Mouse (Mus musculus): ENCODE measurements around the gene Ptpn14. TPM values are rescaled to one million over a fixed set of nuclear protein-coding genes. Genes with fewer than 3 reads are reported as not detected.

Gene Ptpn14
- polyA plus RNA-seq, 1 experiment from 2014 or later: 0.92 TPM

DNA sequence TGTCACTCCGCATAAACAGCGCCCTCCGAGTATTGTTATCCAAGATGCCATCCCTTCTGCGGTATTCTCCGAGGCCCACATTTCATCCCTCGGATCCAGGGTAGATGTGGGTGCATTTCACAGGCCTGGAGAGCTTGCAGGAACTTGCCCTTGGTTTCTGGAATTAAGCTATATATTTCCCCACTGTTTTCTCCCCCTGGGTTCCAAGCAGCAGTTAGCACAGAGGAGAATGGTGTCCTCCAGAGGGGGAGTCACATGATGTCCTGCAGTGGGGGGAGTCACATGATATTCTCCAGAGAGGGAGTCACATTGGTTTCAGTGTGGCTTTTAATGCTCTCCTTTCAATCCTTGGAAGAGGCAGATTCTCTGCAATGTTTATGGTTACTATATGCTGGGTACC lies 130.3 kb downstream of the Ptpn14 start:
- ATAC-seq (ENCODE audit: low read depth): 0 out of 2 replicates have a peak, but pooled peaks have one; percentile 4
- H3K36me3 ChIP-seq (ENCODE audit: control insufficient read depth, insufficient read depth, low read length): no peaks in the 10 kb centered on the region
- no peak overlapping the region for H3K4me2 ChIP-seq (ENCODE audit: low read depth, low read length)
- no peaks in the 10 kb centered on the region for H3K4me1 ChIP-seq (ENCODE audit: control insufficient read depth, insufficient read depth, low read length)
- no peak overlapping the region for H3K4me3 ChIP-seq (ENCODE audit: low read depth, low read length)
- no peak overlapping the region for H3K27ac ChIP-seq (ENCODE audit: low read depth, low read length)
- H3K27me3 ChIP-seq (ENCODE audit: control insufficient read depth, insufficient read depth, low read length): no peaks in the 10 kb centered on the region
- no peaks in the 10 kb centered on the region for H3K9me3 ChIP-seq (ENCODE audit: control insufficient read depth, low read length)
- 33% methylated on average over 6 of the region's 6 CpGs for WGBS
- H3K9ac ChIP-seq (replicated peaks; ENCODE audit: low read depth, low read length): no peak overlapping the region

- Histone ChIP-seq H3K36me3 (ENCODE audit: control insufficient read depth, insufficient read depth, low read length) (no peaks in the 10 kb centered on the region), H3K4me2 (ENCODE audit: low read depth, low read length) (no peak overlapping the region), H3K4me3 (ENCODE audit: low read depth, low read length) (no peak overlapping the region), H3K27ac (ENCODE audit: low read depth, low read length) (no peak overlapping the region), H3K27me3 (ENCODE audit: control insufficient read depth, insufficient read depth, low read length) (no peaks in the 10 kb centered on the region), H3K9me3 (ENCODE audit: control insufficient read depth, low read length) (no peaks in the 10 kb centered on the region), H3K4me1 (ENCODE audit: control insufficient read depth, insufficient read depth, low read length) (no peaks in the 10 kb centered on the region), H3K9ac (replicated peaks; ENCODE audit: low read depth, low read length) (no peak overlapping the region)
- 89% methylated on average over 17 of the region's 17 CpGs for WGBS
- ATAC-seq (ENCODE audit: low read depth): no peak
Measured at GRCm38 (mm10) chr1:189860112-189860941, 132.3 kb downstream of the Ptpn14 start.

DNA sequence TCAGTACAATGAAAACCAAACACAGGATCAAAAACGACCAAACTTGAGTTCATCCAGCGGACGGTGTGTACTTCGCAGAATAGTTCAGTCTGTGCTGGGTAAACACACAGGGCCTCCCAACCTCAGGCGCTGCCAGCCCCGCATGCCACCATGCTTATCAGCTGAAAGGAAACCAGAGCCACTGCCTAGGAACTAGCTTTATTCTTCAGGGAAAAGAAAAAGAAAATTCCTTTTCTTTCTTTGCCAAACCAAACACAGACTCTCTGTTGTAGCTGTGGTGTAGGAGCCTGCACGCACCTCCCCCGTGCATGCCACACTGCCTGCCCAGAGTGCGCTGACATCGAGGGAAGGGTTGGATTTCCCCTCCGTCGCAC lies 132.9 kb downstream of the Ptpn14 start:
- no peak overlapping the region for H3K9ac ChIP-seq (replicated peaks; ENCODE audit: low read depth, low read length)
- H3K36me3 ChIP-seq (ENCODE audit: control insufficient read depth, insufficient read depth, low read length): no peaks in the 10 kb centered on the region
- no peak overlapping the region for H3K4me3 ChIP-seq (ENCODE audit: low read depth, low read length)
- H3K4me2 ChIP-seq (ENCODE audit: low read depth, low read length): no peak overlapping the region
- no peak overlapping the region for H3K27ac ChIP-seq (ENCODE audit: low read depth, low read length)
- 78% methylated on average over 12 of the region's 12 CpGs for WGBS
- no peaks in the 10 kb centered on the region for H3K9me3 ChIP-seq (ENCODE audit: control insufficient read depth, low read length)
- no peaks in the 10 kb centered on the region for H3K4me1 ChIP-seq (ENCODE audit: control insufficient read depth, insufficient read depth, low read length)
- H3K27me3 ChIP-seq (ENCODE audit: control insufficient read depth, insufficient read depth, low read length): no peaks in the 10 kb centered on the region
- no peak for ATAC-seq (ENCODE audit: low read depth)

GRCm38 (mm10) chr1:189863727-189864126 lies 135.7 kb downstream of the Ptpn14 start:
- H3K9ac ChIP-seq (replicated peaks; ENCODE audit: low read depth, low read length): no peak overlapping the region
- H3K9me3 ChIP-seq (ENCODE audit: control insufficient read depth, low read length): no peaks in the 10 kb centered on the region
- WGBS: 92% methylated on average over 3 of the region's 3 CpGs
- H3K27me3 ChIP-seq (ENCODE audit: control insufficient read depth, insufficient read depth, low read length): no peaks in the 10 kb centered on the region
- H3K4me2 ChIP-seq (ENCODE audit: low read depth, low read length): no peak overlapping the region
- H3K4me3 ChIP-seq (ENCODE audit: low read depth, low read length): no peak overlapping the region
- H3K4me1 ChIP-seq (ENCODE audit: control insufficient read depth, insufficient read depth, low read length): no peaks in the 10 kb centered on the region
- no peak overlapping the region for H3K27ac ChIP-seq (ENCODE audit: low read depth, low read length)
- ATAC-seq (ENCODE audit: low read depth): no peak
- H3K36me3 ChIP-seq (ENCODE audit: control insufficient read depth, insufficient read depth, low read length): no peaks in the 10 kb centered on the region

- H3K9me3 ChIP-seq (ENCODE audit: control insufficient read depth, low read length): no peaks in the 10 kb centered on the region
- WGBS: 78% methylated on average over 9 of the region's 9 CpGs
- no peak for ATAC-seq (ENCODE audit: low read depth)
- no peak overlapping the region for H3K9ac ChIP-seq (replicated peaks; ENCODE audit: low read depth, low read length)
- no peaks in the 10 kb centered on the region for H3K36me3 ChIP-seq (ENCODE audit: control insufficient read depth, insufficient read depth, low read length)
- H3K4me1 ChIP-seq (ENCODE audit: control insufficient read depth, insufficient read depth, low read length): no peaks in the 10 kb centered on the region
- no peaks in the 10 kb centered on the region for H3K27me3 ChIP-seq (ENCODE audit: control insufficient read depth, insufficient read depth, low read length)
- H3K27ac ChIP-seq (ENCODE audit: low read depth, low read length): no peak overlapping the region
- no peak overlapping the region for H3K4me2 ChIP-seq (ENCODE audit: low read depth, low read length)
- no peak overlapping the region for H3K4me3 ChIP-seq (ENCODE audit: low read depth, low read length)
Measured at GRCm38 (mm10) chr1:189864301-189864700, 136.2 kb downstream of the Ptpn14 start.

DNA sequence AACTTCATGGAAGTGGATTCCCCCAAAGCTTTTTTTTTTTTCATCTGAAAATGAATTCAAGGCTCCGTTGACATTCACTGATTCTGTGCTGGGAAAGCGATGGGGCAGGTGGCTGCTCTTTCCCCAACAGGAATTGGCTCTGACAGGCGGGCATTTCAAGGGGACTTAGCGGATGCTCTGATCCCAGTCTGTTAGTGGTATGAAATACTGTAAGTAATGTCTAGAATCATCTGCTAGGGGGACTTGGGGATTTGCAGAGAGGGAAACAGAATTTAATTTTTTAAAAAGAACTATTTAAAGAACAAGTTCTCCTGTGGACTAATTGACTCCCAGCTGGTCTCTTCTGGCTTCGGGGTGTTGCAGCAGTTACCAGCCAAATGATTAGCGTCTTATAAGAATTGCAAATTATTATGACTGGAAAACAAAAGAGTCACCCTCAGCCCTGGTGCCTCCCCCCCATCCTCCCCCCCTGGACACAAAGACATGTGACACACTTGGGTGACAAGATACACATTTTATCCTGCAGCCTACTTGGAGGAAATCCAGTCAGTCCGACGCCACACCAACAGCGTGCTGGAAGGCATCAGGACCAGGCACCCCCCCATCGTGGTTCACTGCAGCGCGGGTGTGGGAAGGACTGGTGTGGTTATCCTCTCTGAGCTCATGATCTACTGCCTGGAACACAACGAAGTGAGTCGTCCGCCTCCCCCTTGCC lies 136.9 kb downstream of the Ptpn14 start:
- no peaks in the 10 kb centered on the region for H3K36me3 ChIP-seq (ENCODE audit: control insufficient read depth, insufficient read depth, low read length)
- 0 out of 2 replicates have a peak overlapping the region, but pooled peaks have one; percentile 10 for H3K27ac ChIP-seq (ENCODE audit: low read depth, low read length)
- 49% methylated on average over 15 of the region's 15 CpGs for WGBS
- ATAC-seq (ENCODE audit: low read depth): no peak
- H3K27me3 ChIP-seq (ENCODE audit: control insufficient read depth, insufficient read depth, low read length): no peaks in the 10 kb centered on the region
- no peak overlapping the region for H3K4me3 ChIP-seq (ENCODE audit: low read depth, low read length)
- H3K4me1 ChIP-seq (ENCODE audit: control insufficient read depth, insufficient read depth, low read length): no peaks in the 10 kb centered on the region
- H3K9ac ChIP-seq (replicated peaks; ENCODE audit: low read depth, low read length): no peak overlapping the region
- H3K4me2 ChIP-seq (ENCODE audit: low read depth, low read length): no peak overlapping the region
- no peaks in the 10 kb centered on the region for H3K9me3 ChIP-seq (ENCODE audit: control insufficient read depth, low read length)

DNA sequence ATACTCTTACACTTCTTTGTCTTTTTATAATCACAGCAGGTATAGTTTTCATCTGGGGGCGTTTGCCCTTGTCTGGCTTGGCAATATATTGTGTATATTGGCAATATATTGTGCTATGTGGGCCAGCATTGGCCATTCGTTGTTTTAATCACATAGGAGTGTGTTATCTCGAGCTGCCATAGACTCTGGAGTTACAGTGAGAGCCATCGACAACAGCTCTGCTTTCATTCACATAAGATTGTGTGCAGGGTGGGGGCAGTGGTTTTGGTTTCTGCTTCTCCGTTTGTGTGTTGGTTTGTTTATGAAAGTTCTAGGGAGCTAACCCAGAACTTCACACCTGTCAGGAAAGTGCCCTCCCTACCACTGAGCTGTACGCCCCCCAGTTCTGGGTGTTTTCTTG lies 138.6 kb downstream of the Ptpn14 start:
- Histone ChIP-seq H3K9me3 (ENCODE audit: control insufficient read depth, low read length) (no peaks in the 10 kb centered on the region), H3K4me3 (ENCODE audit: low read depth, low read length) (no peak overlapping the region), H3K4me1 (ENCODE audit: control insufficient read depth, insufficient read depth, low read length) (no peaks in the 10 kb centered on the region), H3K27ac (ENCODE audit: low read depth, low read length) (no peak overlapping the region), H3K27me3 (ENCODE audit: control insufficient read depth, insufficient read depth, low read length) (no peaks in the 10 kb centered on the region), H3K9ac (replicated peaks; ENCODE audit: low read depth, low read length) (no peak overlapping the region), H3K4me2 (ENCODE audit: low read depth, low read length) (no peak overlapping the region), H3K36me3 (ENCODE audit: control insufficient read depth, insufficient read depth, low read length) (no peaks in the 10 kb centered on the region)
- 85% methylated on average over 6 of the region's 6 CpGs for WGBS
- ATAC-seq (ENCODE audit: low read depth): no peak

- Histone ChIP-seq H3K36me3 (ENCODE audit: control insufficient read depth, insufficient read depth, low read length) (no peaks in the 10 kb centered on the region), H3K9ac (replicated peaks; ENCODE audit: low read depth, low read length) (no peak overlapping the region), H3K4me3 (ENCODE audit: low read depth, low read length) (no peak overlapping the region), H3K4me2 (ENCODE audit: low read depth, low read length) (no peak overlapping the region), H3K27ac (ENCODE audit: low read depth, low read length) (no peak overlapping the region), H3K27me3 (ENCODE audit: control insufficient read depth, insufficient read depth, low read length) (no peaks in the 10 kb centered on the region), H3K9me3 (ENCODE audit: control insufficient read depth, low read length) (no peaks in the 10 kb centered on the region), H3K4me1 (ENCODE audit: control insufficient read depth, insufficient read depth, low read length) (no peaks in the 10 kb centered on the region)
- WGBS: 65% methylated on average over 5 of the region's 5 CpGs
- ATAC-seq (ENCODE audit: low read depth): no peak
Measured at GRCm38 (mm10) chr1:189867034-189867433, 139.0 kb downstream of the Ptpn14 start.

- 72% methylated on average over 9 of the region's 9 CpGs for WGBS
- ATAC-seq (ENCODE audit: low read depth): no peak
Measured at GRCm38 (mm10) chr1:189867497-189867896, 139.4 kb downstream of the Ptpn14 start.

More at GRCm38 (mm10) chr1:189867497-189867896, 139.4 kb downstream of the Ptpn14 start:
- Histone ChIP-seq H3K27me3 (ENCODE audit: control insufficient read depth, insufficient read depth, low read length) (no peaks in the 10 kb centered on the region), H3K4me2 (ENCODE audit: low read depth, low read length) (no peak overlapping the region), H3K27ac (ENCODE audit: low read depth, low read length) (no peak overlapping the region), H3K4me3 (ENCODE audit: low read depth, low read length) (no peak overlapping the region), H3K9me3 (ENCODE audit: control insufficient read depth, low read length) (no peaks in the 10 kb centered on the region), H3K4me1 (ENCODE audit: control insufficient read depth, insufficient read depth, low read length) (no peaks in the 10 kb centered on the region), H3K36me3 (ENCODE audit: control insufficient read depth, insufficient read depth, low read length) (no peaks in the 10 kb centered on the region), H3K9ac (replicated peaks; ENCODE audit: low read depth, low read length) (no peak overlapping the region)
